Mouse (Mus musculus): ENCODE data around the gene Rpn2.

The Rpn2 gene

DNA sequence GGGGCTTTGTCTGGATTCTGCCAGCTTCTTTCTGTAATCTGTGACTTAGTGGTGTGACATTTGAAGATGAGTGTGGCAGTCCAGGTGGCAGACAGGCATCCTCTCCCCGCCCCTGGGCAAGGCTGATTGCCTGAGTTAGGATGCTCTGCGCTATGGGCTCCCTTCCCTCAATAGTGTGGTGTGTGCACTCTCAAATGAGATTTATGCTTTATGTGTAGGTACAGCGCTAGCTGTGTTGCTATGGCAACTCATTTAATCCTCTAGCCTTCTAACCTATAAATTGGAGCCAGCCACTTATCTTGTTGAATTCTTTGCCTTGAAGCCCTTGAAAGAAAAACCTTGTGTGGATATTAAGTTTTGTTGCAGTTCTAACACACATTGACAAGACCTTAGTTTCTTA, 34.9 kb downstream of the Rpn2 start:
- no peak for DNase-seq

DNA sequence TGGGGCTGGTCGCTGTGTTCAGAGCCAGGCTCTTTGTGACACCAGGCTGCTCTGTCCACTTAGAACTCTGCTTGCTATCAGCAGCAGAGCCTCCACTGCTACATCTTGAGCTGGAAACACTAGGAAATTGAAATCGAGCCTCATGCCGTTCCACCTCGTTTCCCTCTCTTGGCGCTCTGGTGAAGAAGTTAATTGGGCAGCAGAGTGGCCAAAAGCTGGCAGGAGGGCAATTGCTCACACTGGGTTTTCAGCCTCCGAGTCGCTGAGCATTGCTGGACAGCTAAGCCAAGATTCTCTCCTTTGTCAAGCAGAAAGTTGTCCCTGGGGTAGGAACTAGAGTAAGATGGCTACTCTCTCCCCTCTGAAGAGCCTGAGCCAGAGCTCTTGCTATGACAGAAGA, 35.5 kb downstream of the Rpn2 start:
- no peak for DNase-seq

DNA sequence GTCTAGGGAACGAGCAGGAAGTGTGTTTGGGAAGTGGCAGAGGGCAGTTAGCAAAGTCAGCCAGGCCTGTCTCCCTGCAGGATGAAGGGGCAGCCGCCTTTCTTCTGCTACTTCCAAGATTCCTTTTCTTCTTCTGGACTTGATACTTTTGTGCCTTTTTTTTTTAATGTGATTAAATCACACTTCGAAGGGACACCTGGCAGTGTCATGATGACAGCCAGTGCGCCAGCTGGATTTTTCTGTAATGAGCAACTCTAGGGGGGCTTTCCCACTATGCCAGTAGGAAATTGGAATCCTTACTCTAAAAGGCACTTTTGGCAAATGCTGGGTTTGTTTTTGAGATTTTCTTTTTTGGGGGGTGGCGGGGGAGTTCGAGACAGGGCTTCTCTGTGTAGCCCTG, 36.7 kb downstream of the Rpn2 start:
- no peak for DNase-seq

GRCm38 (mm10) chr2:157316358-157316933, 37.6 kb downstream of the Rpn2 start:
- peak; percentile 19 for DNase-seq

GRCm38 (mm10) chr2:157317220-157317619, 38.4 kb downstream of the Rpn2 start:
- no peak for DNase-seq

- DNase-seq: peak; percentile 28
Measured at GRCm38 (mm10) chr2:157320135-157320534, 41.3 kb downstream of the Rpn2 start.

DNA sequence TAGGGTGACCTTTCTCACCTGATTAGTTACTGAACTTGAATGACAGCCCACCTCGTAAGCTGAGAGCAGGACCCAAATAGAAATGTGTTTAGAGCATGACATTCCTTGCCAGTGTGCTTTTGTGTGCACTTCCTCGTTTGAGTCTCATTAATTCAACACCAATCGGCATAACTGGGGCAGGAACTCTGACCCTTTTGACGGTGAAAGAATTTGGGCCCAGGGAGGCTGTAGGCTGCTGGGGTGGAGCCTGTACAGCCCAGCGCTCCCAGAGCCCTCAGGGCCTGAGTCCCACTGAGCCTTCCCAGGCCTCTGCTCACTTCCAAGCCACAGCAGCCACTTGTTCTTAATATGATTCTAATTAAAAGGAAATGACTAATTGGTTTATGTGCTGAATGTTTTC, 42.1 kb downstream of the Rpn2 start:
- DNase-seq: peak; percentile 61

- no peak for DNase-seq
Measured at GRCm38 (mm10) chr2:157322029-157322766, 43.4 kb downstream of the Rpn2 start.

- DNase-seq: no peak
Measured at GRCm38 (mm10) chr2:157325238-157325637, 46.4 kb downstream of the Rpn2 start.

DNA sequence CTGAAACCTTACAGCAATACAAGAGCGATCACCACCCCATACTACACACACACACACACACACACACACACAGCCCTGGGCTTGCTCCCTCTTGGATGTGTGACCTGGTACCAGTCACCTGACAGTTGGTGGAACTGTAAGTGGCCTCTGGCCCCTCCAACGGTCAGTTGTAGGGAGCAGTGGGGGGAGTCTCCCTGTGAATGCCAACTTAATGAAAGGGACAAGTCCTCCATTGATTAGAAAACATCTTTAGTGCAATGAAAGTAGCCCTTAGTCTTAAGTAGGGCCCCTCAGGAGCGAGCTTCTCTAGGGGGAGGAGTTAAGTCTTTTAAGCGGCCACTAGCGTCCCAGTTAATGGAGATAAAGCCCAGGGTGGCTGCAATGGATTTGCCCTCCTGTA, 49.3 kb downstream of the Rpn2 start:
- DNase-seq: peak; percentile 64

GRCm38 (mm10) chr2:157328570-157328969, 49.8 kb downstream of the Rpn2 start:
- peak; percentile 77 for DNase-seq

DNA sequence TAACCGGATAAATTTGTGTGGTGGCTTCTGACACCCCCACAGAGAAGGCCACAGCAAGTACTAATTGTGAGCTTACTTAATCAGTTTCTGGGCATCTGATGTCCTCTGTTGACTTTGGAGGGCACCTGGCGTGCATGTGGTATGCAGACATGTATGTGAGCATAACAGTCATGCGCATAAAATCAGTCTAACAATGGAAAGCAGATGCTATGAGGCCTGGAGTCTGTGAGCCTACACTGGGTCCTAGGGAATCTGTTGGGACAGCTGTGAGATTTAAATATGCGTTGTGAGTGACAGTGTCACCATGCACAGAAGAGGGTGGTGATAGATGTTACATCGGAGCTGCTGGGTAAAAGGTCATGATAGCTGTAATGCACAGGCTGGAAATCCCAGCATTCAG, 53.2 kb downstream of the Rpn2 start:
- no peak for DNase-seq

DNA sequence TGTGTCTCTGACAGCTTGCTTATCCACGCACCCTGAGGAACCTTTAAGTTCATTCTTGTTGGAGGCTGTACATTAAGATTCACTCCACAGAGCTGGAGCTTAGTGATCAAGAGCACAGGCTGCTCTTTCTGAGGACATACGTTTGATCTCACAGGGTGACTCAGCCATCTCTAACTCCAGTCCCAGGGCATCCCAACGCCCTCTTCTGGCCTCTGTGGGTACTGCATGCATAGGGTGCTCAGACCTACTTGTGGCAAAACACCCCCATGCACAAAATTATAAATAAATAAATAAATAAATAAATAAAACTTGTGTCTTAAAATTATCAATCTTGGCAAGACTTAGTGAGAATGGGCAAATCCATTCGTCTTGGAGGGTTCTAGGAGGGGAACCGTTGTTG, 59.8 kb downstream of the Rpn2 start:
- peak; percentile 85 for DNase-seq

DNA sequence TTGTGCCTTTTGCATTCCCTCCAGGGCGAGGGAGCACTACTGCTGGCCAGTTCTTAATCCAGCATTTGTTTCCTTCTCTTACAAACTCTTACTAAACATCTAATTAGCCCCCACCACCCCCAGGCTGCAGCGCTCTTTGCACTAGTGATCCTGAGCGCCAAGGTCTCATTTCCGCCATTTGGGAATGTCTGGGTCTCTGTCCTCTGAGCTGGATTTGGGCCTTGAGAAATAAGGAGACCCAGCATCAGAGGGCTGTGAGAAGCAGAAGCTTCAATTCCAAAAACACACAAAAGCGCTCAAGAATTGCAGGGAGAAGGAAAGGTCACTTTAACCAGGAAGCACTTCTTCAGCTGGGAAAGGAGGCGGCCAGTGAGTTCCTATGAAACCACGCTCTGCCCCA, 60.7 kb downstream of the Rpn2 start:
- DNase-seq: no peak

- DNase-seq: peak; percentile 46
Measured at GRCm38 (mm10) chr2:157340221-157340741, 61.5 kb downstream of the Rpn2 start.

- DNase-seq: peak; percentile 91
Measured at GRCm38 (mm10) chr2:157341554-157342270, 62.9 kb downstream of the Rpn2 start.

DNA sequence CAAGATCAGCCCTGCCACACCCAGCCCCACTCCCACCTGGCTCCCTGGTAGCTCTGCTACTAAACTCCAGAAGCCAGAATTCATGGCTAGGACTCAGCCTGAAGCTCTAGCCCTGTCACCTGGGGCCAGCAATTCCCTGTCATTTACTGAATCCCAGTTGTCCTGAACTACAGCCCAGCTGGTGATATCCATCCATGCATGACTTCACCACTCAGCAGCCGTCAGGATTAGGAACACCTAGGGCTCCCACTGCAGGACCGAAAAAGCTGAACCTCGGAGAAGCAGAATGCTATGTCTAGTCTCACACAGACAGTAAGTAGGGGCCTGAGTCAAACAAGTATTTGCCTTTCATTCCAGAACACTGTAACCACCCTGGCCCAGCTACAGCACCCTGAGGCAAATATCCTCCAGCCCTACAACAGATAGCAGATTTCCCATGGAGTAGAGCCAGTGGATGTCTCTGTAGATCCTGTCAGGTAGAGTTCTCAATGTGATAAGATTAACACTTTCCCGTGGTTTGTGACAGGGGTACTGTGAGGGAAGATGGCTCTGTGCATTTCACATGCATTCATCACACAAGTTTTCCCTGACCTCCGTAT, 63.6 kb downstream of the Rpn2 start:
- peak; percentile 51 for DNase-seq

GRCm38 (mm10) chr2:157343337-157343736, 64.5 kb downstream of the Rpn2 start:
- DNase-seq: peak; percentile 49

GRCm38 (mm10) chr2:157347361-157348159, 68.7 kb downstream of the Rpn2 start, which contains the start of gene Ghrh:
Ghrh (minus strand) TSS chr2:157347506.
- DNase-seq: peak; percentile 78

GRCm38 (mm10) chr2:157349121-157349778, 70.4 kb downstream of the Rpn2 start:
- peak; percentile 94 for DNase-seq

DNA sequence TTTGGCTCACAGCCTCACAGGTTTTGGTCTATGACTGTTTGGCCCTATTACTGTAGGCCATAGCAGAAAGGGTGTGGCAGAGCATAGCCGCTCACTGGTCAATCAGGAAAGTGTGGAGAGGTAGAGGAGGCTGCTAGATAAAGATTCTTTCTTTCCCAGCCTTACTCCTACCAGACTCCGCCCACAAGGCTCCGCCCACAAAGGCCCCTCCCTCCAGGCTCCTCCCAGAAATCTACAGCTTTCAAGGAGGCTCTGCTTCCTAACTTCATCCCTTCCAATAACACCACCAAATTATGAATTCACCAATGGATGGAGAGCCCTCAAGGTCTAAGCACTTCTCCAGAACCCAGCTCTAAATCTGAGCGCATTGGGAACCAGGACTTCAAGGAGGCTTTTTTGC, 74.4 kb downstream of the Rpn2 start:
- no peak for DNase-seq

- DNase-seq: no peak
Measured at GRCm38 (mm10) chr2:157354106-157354505, 75.3 kb downstream of the Rpn2 start.

Data from retina, postnatal 1 day (tissue).